Mouse (Mus musculus) heart, embryonic 16.5 days (tissue): Measurements from ENCODE around the gene Zeb2. TPM values are rescaled to one million over a fixed set of nuclear protein-coding genes. Genes with fewer than 3 reads are reported as not detected.

Source experiments
- ATAC-seq: fragments of 200-750 bp; cut with Nextera tagmentation; replicated peaks from 2 replicates; pipeline ENCODE4 v1.8.0; 2017; ENCODE audit warnings: moderate number of reproducible peaks; ENCODE audit not compliant: insufficient read depth, low FRiP score; ENCODE audit errors: extremely low read depth
- H3K27ac ChIP-seq: fragments of 300-500 bp; sonication (generic); 2 replicates; pipeline ENCODE4 v1.5.1; 2014; ENCODE audit warnings: mild to moderate bottlenecking, low read length, control low read depth, moderate library complexity
- H3K27me3 ChIP-seq: fragments of 300-500 bp; sonication (generic); 2 replicates; pipeline ENCODE4 v1.6.1; 2014; ENCODE audit warnings: low read length, mixed read lengths; ENCODE audit not compliant: control insufficient read depth, insufficient read depth
- H3K36me3 ChIP-seq: fragments of 300-500 bp; sonication (generic); 2 replicates; pipeline ENCODE4 v1.6.1; 2014; ENCODE audit not compliant: control insufficient read depth, insufficient read depth
- H3K4me1 ChIP-seq: fragments of 300-500 bp; sonication (generic); 2 replicates; pipeline ENCODE4 v1.6.1; 2014; ENCODE audit warnings: low read length, mixed read lengths; ENCODE audit not compliant: control insufficient read depth, insufficient read depth
- H3K4me2 ChIP-seq: fragments of 300-500 bp; sonication (generic); 2 replicates; pipeline ENCODE4 v1.6.1; 2014; ENCODE audit warnings: low read depth, mild to moderate bottlenecking, control low read depth, low read length
- H3K4me3 ChIP-seq: fragments of 300-500 bp; sonication (generic); 2 replicates; pipeline ENCODE4 v1.5.1; 2014; ENCODE audit warnings: mild to moderate bottlenecking, control low read depth, low read length
- H3K9ac ChIP-seq: fragments of 300-500 bp; sonication (generic); 2 replicates; pipeline ENCODE4 v1.6.1; 2014; ENCODE audit warnings: low read length, control low read depth
- H3K9me3 ChIP-seq: fragments of 300-500 bp; sonication (generic); replicated peaks from 2 replicates; pipeline ENCODE4 v1.6.1; 2016; ENCODE audit warnings: low read length; ENCODE audit not compliant: control insufficient read depth
- WGBS: fragments of 180-500 bp; shearing (Covaris S2); extraction: QIAGEN DNeasy Blood & Tissue Kit; methylation state at CpG from one replicate; pipeline ENCODE4 v1.1.7; 2014; 5-methylcytosine and 5-hydroxymethylcytosine counted together
- polyA plus RNA-seq: library from polyadenylated mRNA; unstranded; fragments of >200 nt; fragmentation: Nextera tagmentation; extraction: Ambion mirVana; gene quantifications from 2 replicates; pipeline ENCODE4 v1.2.1, GENCODE M21; 2015

Zeb2 gene
- polyA plus RNA-seq, 1 experiment from 2014 or later: 19.9 TPM

DNA sequence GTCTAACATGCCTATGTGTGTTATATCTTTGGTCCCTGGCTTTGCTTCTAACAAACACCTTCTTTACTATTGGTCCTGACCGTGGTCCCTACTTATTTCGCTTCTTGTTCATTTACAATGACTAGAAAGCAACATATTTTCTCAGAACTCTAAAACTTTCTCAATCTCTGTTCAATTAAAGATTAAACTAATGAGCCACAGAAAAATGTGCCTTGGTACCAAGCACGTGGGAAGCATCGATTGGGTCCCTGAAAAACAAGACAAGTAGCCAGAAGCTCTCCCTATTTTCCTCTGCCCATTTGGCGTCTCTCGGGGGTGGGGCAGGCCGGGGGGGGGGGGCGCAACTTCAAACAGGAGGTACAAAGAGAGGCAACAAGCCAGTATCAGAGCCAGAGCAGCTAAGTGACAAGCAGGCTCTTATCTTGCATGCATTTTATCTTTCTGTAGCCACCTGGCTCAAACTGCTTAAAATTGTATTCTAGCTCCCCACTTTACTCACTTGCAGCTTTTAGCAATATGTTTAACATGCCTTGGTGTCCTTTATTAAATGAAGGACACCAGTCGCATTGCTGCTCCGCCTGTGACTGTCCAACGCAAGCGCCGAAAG is 76.4 kb downstream of the Zeb2 start:
- H3K9ac ChIP-seq: no peak overlapping the region; the same call in 1 of the 2 replicates
- peak overlapping the region; percentile 95 for H3K27ac ChIP-seq
- H3K4me3 ChIP-seq: no peak overlapping the region
- no peaks in the 10 kb centered on the region for H3K27me3 ChIP-seq
- H3K36me3 ChIP-seq: no peaks in the 10 kb centered on the region
- no peak for ATAC-seq
- peaks cover 42% of the 10 kb centered on the region for H3K4me1 ChIP-seq
- no peak overlapping the region for H3K4me2 ChIP-seq
- H3K9me3 ChIP-seq: no peaks in the 10 kb centered on the region
- WGBS: 45% methylated on average over 13 of the region's 13 CpGs

GRCm38 (mm10) chr2:45039503-45039902 is 77.7 kb downstream of the Zeb2 start:
- H3K27me3 ChIP-seq: no peaks in the 10 kb centered on the region
- H3K4me1 ChIP-seq: peaks cover 37% of the 10 kb centered on the region
- no peak overlapping the region for H3K4me3 ChIP-seq
- H3K4me2 ChIP-seq: no peak overlapping the region
- H3K27ac ChIP-seq: no peak overlapping the region
- no peaks in the 10 kb centered on the region for H3K9me3 ChIP-seq
- H3K9ac ChIP-seq: no peak overlapping the region
- no peak for ATAC-seq
- H3K36me3 ChIP-seq: no peaks in the 10 kb centered on the region

GRCm38 (mm10) chr2:45028091-45028638 is 89.0 kb downstream of the Zeb2 start:
- Histone ChIP-seq H3K9me3 (no peaks in the 10 kb centered on the region), H3K27me3 (no peaks in the 10 kb centered on the region), H3K36me3 (no peaks in the 10 kb centered on the region), H3K4me3 (no peak overlapping the region), H3K4me1 (peaks cover 7% of the 10 kb centered on the region), H3K4me2 (no peak overlapping the region), H3K9ac (no peak overlapping the region), H3K27ac (no peak overlapping the region)
- 91% methylated on average over 7 of the region's 7 CpGs for WGBS
- ATAC-seq: no peak

GRCm38 (mm10) chr2:45017186-45017800 is 99.9 kb downstream of the Zeb2 start:
- H3K4me2 ChIP-seq: no peak overlapping the region
- no peak overlapping the region for H3K4me3 ChIP-seq
- no peaks in the 10 kb centered on the region for H3K9me3 ChIP-seq
- H3K9ac ChIP-seq: no peak overlapping the region
- 85% methylated on average over 5 of the region's 5 CpGs for WGBS
- peaks cover 16% of the 10 kb centered on the region for H3K4me1 ChIP-seq
- H3K27ac ChIP-seq: no peak overlapping the region
- H3K27me3 ChIP-seq: no peaks in the 10 kb centered on the region
- no peak for ATAC-seq
- peaks cover 6% of the 10 kb centered on the region for H3K36me3 ChIP-seq

DNA sequence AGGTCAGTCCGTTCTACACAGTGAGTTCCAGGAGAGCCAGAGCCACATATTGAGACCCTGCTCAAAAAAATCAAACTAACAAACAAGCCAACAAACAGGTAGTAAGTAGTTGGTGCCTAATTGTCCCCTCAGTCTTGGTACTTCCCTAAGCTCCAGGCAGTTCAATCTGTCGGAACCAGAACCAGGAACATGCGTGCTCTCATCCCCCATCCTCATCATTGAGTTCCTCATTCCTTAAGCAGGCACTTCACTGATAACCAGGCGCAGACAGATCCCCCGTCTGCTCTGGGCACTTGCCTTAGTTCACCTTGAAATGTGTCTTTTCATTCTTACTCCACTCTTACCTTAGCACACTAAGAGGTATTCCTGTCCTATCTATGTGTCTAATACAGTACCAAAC is 103.9 kb downstream of the Zeb2 start:
- peaks cover 3% of the 10 kb centered on the region; the same call in 1 of the 2 replicates for H3K4me1 ChIP-seq
- no peak overlapping the region for H3K4me2 ChIP-seq
- H3K36me3 ChIP-seq: peaks cover 6% of the 10 kb centered on the region; the same call in 1 of the 2 replicates
- no peaks in the 10 kb centered on the region for H3K27me3 ChIP-seq
- H3K4me3 ChIP-seq: no peak overlapping the region
- 47% methylated on average over 5 of the region's 5 CpGs for WGBS
- ATAC-seq: no peak
- no peaks in the 10 kb centered on the region for H3K9me3 ChIP-seq
- no peak overlapping the region for H3K9ac ChIP-seq
- H3K27ac ChIP-seq: no peak overlapping the region

GRCm38 (mm10) chr2:45012676-45013075 is 104.5 kb downstream of the Zeb2 start:
- whole genome bisulfite sequencing: 89% methylated on average over 3 of the region's 3 CpGs
- Histone ChIP-seq H3K9ac (no peak overlapping the region), H3K9me3 (no peaks in the 10 kb centered on the region), H3K4me2 (no peak overlapping the region), H3K27me3 (no peaks in the 10 kb centered on the region), H3K27ac (no peak overlapping the region), H3K36me3 (peaks cover 6% of the 10 kb centered on the region; the same call in 1 of the 2 replicates), H3K4me1 (peaks cover 3% of the 10 kb centered on the region; the same call in 1 of the 2 replicates), H3K4me3 (no peak overlapping the region)
- no peak for ATAC-seq

GRCm38 (mm10) chr2:45010701-45011100 is 106.5 kb downstream of the Zeb2 start:
- no peak for ATAC-seq
- H3K9ac ChIP-seq: no peak overlapping the region
- peaks cover 8% of the 10 kb centered on the region; the same call in 1 of the 2 replicates for H3K36me3 ChIP-seq
- H3K27me3 ChIP-seq: no peaks in the 10 kb centered on the region
- WGBS: 92% methylated on average over 1 of the region's 1 CpGs
- no peak overlapping the region for H3K4me2 ChIP-seq
- no peak overlapping the region for H3K27ac ChIP-seq
- no peak overlapping the region for H3K4me3 ChIP-seq
- no peaks in the 10 kb centered on the region for H3K9me3 ChIP-seq
- H3K4me1 ChIP-seq: peaks cover 3% of the 10 kb centered on the region; the same call in 1 of the 2 replicates

- peaks cover 2% of the 10 kb centered on the region; the same call in 1 of the 2 replicates for H3K4me1 ChIP-seq
- H3K9ac ChIP-seq: no peak overlapping the region
- H3K4me2 ChIP-seq: no peak overlapping the region
- H3K27ac ChIP-seq: no peak overlapping the region
- H3K9me3 ChIP-seq: no peaks in the 10 kb centered on the region
- no peak overlapping the region for H3K4me3 ChIP-seq
- H3K27me3 ChIP-seq: no peaks in the 10 kb centered on the region
- WGBS: 62% methylated on average over 6 of the region's 6 CpGs
- ATAC-seq: no peak
- peaks cover 32% of the 10 kb centered on the region for H3K36me3 ChIP-seq
These were observed 117.3 kb downstream of the Zeb2 start for GRCm38 (mm10) chr2:44999906-45000305.

- Histone ChIP-seq H3K36me3 (peaks cover 33% of the 10 kb centered on the region), H3K27ac (no peak overlapping the region), H3K4me3 (no peak overlapping the region), H3K27me3 (no peaks in the 10 kb centered on the region), H3K9ac (no peak overlapping the region), H3K4me2 (no peak overlapping the region), H3K9me3 (no peaks in the 10 kb centered on the region), H3K4me1 (peaks cover 2% of the 10 kb centered on the region; the same call in 1 of the 2 replicates)
- no peak for ATAC-seq
- 89% methylated on average over 5 of the region's 5 CpGs for WGBS
These were observed 118.5 kb downstream of the Zeb2 start for GRCm38 (mm10) chr2:44998710-44999109.
